Mouse (Mus musculus): Measurements from ENCODE around the gene Pde5a. TPM values are rescaled to one million over a fixed set of nuclear protein-coding genes. Genes with fewer than 3 reads are reported as not detected.
A peak's percentile ranks its signal among the peaks of the same experiment; 100 is the strongest.

Gene Pde5a
- total and polyA plus RNA-seq, 3 experiments: 1.5 to 4.9 (median 4.4) TPM

DNA sequence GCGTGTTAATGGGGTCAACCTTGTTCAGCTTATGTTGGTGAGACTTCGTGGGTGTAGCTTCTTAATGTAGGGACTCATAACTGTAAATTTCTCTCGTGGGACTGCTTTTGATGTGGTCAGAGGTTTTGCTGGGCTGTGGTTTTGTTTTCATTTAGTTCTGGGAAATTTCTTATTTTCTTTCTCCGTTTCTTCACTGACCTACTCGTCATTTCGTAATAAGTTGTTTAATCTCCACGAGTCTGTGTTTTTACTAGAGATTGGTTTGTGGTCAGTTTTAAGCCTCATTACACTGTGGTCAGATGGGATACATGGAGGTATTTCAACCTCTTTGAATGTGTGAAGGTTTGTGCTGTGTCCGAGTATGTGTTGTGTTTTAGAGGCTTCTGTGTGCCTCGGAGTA lies 7.2 kb upstream of the Pde5a start:
- no peak for DNase-seq
- Histone ChIP-seq H3K4me3 (no peak overlapping the region), H3K4me1 (ENCODE audit: control insufficient read depth, insufficient read depth, low read length) (no peaks in the 10 kb centered on the region), H3K27ac (no peak overlapping the region), H3K9ac (ENCODE audit: low read depth, low read length) (no peak overlapping the region), H3K36me3 (ENCODE audit: control insufficient read depth, insufficient read depth, low read length) (no peaks in the 10 kb centered on the region), H3K27me3 (ENCODE audit: control insufficient read depth, insufficient read depth, low read length) (no peaks in the 10 kb centered on the region), H3K79me2 (replicated peaks; ENCODE audit: control insufficient read depth, insufficient read depth, low read length) (no peaks in the 10 kb centered on the region)
- intact Hi-C loops (cut with DNase I): no loop called here
- WGBS: 81% methylated on average over 9 of the region's 9 CpGs
- TF ChIP-seq CTCF (IDR thresholded peaks at IDR 0.05): no peak
- TF ChIP-seq POLR2A (IDR thresholded peaks at IDR 0.05; ENCODE audit: insufficient read depth, low read depth, low read length): no peak
- TF ChIP-seq EP300 (IDR thresholded peaks at IDR 0.05; ENCODE audit: insufficient read depth, low read depth, low read length): no peak

DNA sequence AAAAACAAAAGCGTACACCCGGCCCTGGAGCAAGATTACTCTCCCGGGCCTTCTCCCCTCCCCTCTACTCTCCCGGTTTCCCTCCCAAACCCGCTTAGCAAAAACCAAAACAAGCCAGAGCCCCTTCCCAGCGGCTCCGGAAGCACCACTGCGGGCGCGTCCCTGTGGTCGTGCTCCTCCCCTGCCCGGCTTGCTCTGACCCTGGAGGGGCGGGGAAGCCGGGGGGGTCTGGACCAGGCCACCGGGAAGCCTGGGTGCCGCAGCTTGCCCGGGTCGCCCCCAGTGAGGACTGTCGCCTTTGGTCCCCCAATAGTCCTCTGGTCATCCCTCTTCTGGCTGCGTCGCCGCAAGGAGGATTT lies 833 bp downstream of the Pde5a start:
- 1% methylated on average over 22 of the region's 22 CpGs for WGBS
- Histone ChIP-seq H3K9ac (ENCODE audit: low read depth, low read length) (peak overlapping the region; percentile 82), H3K4me3 (peak overlapping the region; percentile 89), H3K36me3 (ENCODE audit: control insufficient read depth, insufficient read depth, low read length) (no peaks in the 10 kb centered on the region), H3K27ac (peak overlapping the region; percentile 76), H3K4me1 (ENCODE audit: control insufficient read depth, insufficient read depth, low read length) (no peaks in the 10 kb centered on the region), H3K79me2 (replicated peaks; ENCODE audit: control insufficient read depth, insufficient read depth, low read length) (no peaks in the 10 kb centered on the region), H3K27me3 (ENCODE audit: control insufficient read depth, insufficient read depth, low read length) (no peaks in the 10 kb centered on the region)
- peak in 1 of 2 experiments; percentile 77 for DNase-seq
- TF ChIP-seq POLR2A (IDR thresholded peaks at IDR 0.05; ENCODE audit: insufficient read depth, low read depth, low read length) (no peak), EP300 (IDR thresholded peaks at IDR 0.05; ENCODE audit: insufficient read depth, low read depth, low read length) (no peak), CTCF (IDR thresholded peaks at IDR 0.05) (no peak)
- intact Hi-C loops (cut with DNase I): loop anchor here (5.0 kb wide), 1 partner anchor 82 kb away; no protein-coding TSS in a partner anchor

DNA sequence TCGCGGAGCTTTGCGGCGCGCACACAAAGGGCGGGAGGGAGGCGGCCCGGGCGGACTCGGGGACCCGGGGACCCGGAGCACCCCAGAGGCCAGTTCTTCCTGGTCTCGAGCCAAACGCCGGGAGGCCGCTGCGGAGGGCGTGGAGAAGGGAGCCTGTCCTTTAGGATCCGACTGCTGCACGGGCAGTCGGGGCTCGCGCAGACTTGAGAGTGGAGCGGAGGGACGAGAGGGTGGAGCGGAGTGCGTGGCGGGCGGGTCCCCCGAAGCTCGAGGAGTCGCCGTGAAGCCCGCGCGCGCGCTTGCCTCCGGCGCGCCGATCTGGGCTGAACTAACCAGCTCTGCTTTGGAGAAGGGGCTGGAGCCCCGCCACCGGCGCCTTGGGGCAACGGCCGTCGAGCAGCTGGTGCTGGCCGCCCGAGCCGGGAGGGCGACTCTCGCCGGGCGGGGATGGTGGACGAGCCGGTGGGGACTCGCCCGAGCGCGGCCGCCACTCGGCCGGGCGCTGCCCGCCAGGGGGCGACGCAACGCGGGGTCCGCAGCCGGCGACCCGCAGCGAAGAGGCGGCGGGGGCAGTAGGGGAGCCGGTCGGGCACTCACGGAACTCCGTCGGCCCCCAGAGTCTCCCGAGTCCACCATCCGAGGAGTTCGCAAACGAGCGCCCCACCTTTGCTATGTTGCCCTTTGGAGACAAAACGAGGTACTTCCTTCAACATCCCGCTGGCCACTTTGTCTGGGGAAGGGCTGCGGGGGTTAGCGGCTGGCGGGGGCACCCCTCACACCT lies 1.4 kb downstream of the Pde5a start:
- Histone ChIP-seq H3K79me2 (replicated peaks; ENCODE audit: control insufficient read depth, insufficient read depth, low read length) (no peaks in the 10 kb centered on the region), H3K4me3 (peak overlapping the region; percentile 89), H3K9ac (ENCODE audit: low read depth, low read length) (peak overlapping the region; percentile 82), H3K36me3 (ENCODE audit: control insufficient read depth, insufficient read depth, low read length) (no peaks in the 10 kb centered on the region), H3K4me1 (ENCODE audit: control insufficient read depth, insufficient read depth, low read length) (no peaks in the 10 kb centered on the region), H3K27me3 (ENCODE audit: control insufficient read depth, insufficient read depth, low read length) (no peaks in the 10 kb centered on the region), H3K27ac (peak overlapping the region; percentile 76)
- peak; percentile 83 for TF ChIP-seq CTCF (IDR thresholded peaks at IDR 0.05)
- TF ChIP-seq EP300 (IDR thresholded peaks at IDR 0.05; ENCODE audit: insufficient read depth, low read depth, low read length): no peak
- TF ChIP-seq POLR2A (IDR thresholded peaks at IDR 0.05; ENCODE audit: insufficient read depth, low read depth, low read length): no peak; the same call in 1 of the 2 replicates
- intact Hi-C loops (cut with DNase I): loop anchor here (2.0 to 5.0 kb wide), 2 partner anchors 53 to 83 kb away; no protein-coding TSS in a partner anchor
- DNase-seq: peak; percentile 85 to 87
- WGBS: under 1% methylated on average over 77 of the region's 92 CpGs

DNA sequence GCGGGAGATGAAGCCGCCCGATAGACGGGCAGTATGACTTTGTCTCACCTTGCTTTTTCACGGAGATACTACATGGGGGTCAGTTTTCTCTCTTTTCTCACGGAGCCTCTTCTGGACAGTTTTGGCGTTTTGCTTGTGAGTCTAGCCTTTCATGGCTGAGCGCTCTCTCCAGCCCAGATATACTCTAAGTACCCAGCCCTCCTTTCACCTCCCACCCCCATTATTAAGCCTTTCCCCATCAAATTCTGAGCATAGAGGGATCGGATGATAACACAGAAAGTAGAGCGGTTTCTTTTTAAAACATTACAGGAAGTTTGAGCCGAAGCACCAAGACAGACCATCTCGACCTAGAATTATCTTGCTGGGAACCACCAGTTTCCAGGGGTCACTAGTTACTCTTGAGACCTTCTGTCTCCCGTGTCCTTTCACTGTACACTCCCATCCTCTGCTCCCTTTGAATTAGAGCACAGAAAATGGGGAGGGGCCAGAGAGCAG lies 2.0 kb downstream of the Pde5a start:
- peak overlapping the region; percentile 82 for H3K9ac ChIP-seq (ENCODE audit: low read depth, low read length)
- intact Hi-C loops (cut with DNase I): loop anchor here (2.0 kb wide), 1 partner anchor 52 kb away; no protein-coding TSS in a partner anchor

DNA sequence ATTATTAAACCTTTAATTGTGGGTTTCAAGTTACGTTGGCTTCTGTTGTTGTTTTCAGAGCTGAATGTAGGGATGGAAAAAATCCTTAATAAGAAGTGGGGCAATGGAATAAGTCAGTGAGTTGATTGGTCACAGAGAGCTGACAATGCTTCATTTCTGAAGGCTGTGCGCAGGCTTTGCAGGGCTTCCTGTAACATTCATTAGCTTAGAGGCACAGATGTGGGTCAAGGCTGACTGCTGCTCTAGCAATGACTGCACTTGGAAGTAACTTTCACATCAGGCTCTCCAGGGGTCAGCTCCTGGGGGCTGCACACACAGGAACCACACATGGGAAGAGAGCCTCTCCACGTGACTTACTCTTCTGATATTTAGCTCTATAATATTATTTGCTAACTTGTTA lies 5.1 kb downstream of the Pde5a start:
- intact Hi-C loops (cut with DNase I): no loop called here

More for the DNA sequence above, 2.0 kb downstream of the Pde5a start:
- H3K36me3 ChIP-seq (ENCODE audit: control insufficient read depth, insufficient read depth, low read length): no peaks in the 10 kb centered on the region
- TF ChIP-seq POLR2A (IDR thresholded peaks at IDR 0.05; ENCODE audit: insufficient read depth, low read depth, low read length) (no peak), CTCF (IDR thresholded peaks at IDR 0.05) (no peak), EP300 (IDR thresholded peaks at IDR 0.05; ENCODE audit: insufficient read depth, low read depth, low read length) (no peak)
- no peaks in the 10 kb centered on the region for H3K4me1 ChIP-seq (ENCODE audit: control insufficient read depth, insufficient read depth, low read length)
- no peak for DNase-seq
- WGBS: 3% methylated on average over 13 of the region's 13 CpGs
- H3K4me3 ChIP-seq: peak overlapping the region; percentile 89
- H3K27me3 ChIP-seq (ENCODE audit: control insufficient read depth, insufficient read depth, low read length): no peaks in the 10 kb centered on the region
- no peaks in the 10 kb centered on the region for H3K79me2 ChIP-seq (replicated peaks; ENCODE audit: control insufficient read depth, insufficient read depth, low read length)
- peak overlapping the region; percentile 76 for H3K27ac ChIP-seq

DNA sequence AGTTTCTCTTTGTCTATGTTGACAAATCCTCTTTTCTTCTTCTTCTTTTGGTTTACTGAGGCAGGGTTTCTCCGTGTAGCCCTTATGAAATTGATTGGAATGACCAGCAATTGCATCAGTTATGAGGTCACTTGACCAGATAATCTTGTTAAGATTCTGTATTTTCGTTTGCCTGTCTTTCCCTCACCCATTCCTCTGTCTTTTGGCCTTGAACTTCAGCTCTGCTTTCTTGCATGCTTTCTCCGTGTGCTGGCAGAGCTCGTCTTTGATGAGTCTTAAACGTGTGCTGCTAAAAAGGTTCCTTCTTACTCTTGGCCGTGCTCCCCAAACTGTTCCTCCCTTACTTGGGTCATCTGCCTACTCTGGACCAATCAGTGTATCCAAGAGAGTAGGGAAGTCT lies 5.6 kb downstream of the Pde5a start:
- TF ChIP-seq CTCF (IDR thresholded peaks at IDR 0.05) (no peak), POLR2A (IDR thresholded peaks at IDR 0.05; ENCODE audit: insufficient read depth, low read depth, low read length) (no peak), EP300 (IDR thresholded peaks at IDR 0.05; ENCODE audit: insufficient read depth, low read depth, low read length) (no peak)
- Histone ChIP-seq H3K4me3 (no peak overlapping the region), H3K4me1 (ENCODE audit: control insufficient read depth, insufficient read depth, low read length) (no peaks in the 10 kb centered on the region)

More for the DNA sequence above, 5.1 kb downstream of the Pde5a start:
- no peaks in the 10 kb centered on the region for H3K79me2 ChIP-seq (replicated peaks; ENCODE audit: control insufficient read depth, insufficient read depth, low read length)
- no peaks in the 10 kb centered on the region for H3K4me1 ChIP-seq (ENCODE audit: control insufficient read depth, insufficient read depth, low read length)
- DNase-seq: no peak
- TF ChIP-seq CTCF (IDR thresholded peaks at IDR 0.05): no peak
- TF ChIP-seq POLR2A (IDR thresholded peaks at IDR 0.05; ENCODE audit: insufficient read depth, low read depth, low read length): no peak
- TF ChIP-seq EP300 (IDR thresholded peaks at IDR 0.05; ENCODE audit: insufficient read depth, low read depth, low read length): no peak
- H3K27me3 ChIP-seq (ENCODE audit: control insufficient read depth, insufficient read depth, low read length): no peaks in the 10 kb centered on the region
- H3K27ac ChIP-seq: no peak overlapping the region
- no peak overlapping the region for H3K4me3 ChIP-seq
- 76% methylated on average over 3 of the region's 3 CpGs for WGBS
- no peak overlapping the region for H3K9ac ChIP-seq (ENCODE audit: low read depth, low read length)
- H3K36me3 ChIP-seq (ENCODE audit: control insufficient read depth, insufficient read depth, low read length): no peaks in the 10 kb centered on the region

More for the DNA sequence above, 5.6 kb downstream of the Pde5a start:
- Histone ChIP-seq H3K36me3 (ENCODE audit: control insufficient read depth, insufficient read depth, low read length) (no peaks in the 10 kb centered on the region), H3K27ac (no peak overlapping the region), H3K27me3 (ENCODE audit: control insufficient read depth, insufficient read depth, low read length) (no peaks in the 10 kb centered on the region), H3K79me2 (replicated peaks; ENCODE audit: control insufficient read depth, insufficient read depth, low read length) (no peaks in the 10 kb centered on the region), H3K9ac (ENCODE audit: low read depth, low read length) (no peak overlapping the region)
- 82% methylated on average over 6 of the region's 6 CpGs for WGBS
- no peak for DNase-seq
- intact Hi-C loops (cut with DNase I): no loop called here

Data from heart, adult 2 months (tissue).